Mouse (Mus musculus): ENCODE measurements at regions not wholly inside any gene's neighbourhood (a gene's known extent, or its start where the extent isn't known, plus 50 kb on each side); places are given as distances from the start of the nearest gene placed in this dataset.

DNA sequence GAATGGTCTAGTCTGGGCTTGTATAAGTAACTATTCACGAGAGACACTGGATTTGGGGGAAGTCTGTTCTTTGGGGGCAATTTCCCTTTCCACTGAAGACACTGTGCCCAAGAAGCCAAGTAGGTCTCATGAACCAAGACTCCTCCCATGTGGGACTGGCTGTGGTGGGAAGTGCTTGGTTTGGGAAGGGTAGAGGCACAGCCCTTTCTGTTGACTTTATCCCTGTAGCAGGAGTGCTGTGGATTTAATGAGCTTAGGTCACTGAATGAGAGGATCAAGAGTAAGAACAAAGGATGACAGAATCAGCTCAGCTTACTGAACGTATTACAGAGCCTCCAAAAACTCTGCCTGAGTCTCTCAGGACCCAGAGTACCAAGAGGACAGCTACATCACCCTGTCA, 124.2 kb downstream of the Lrrc30 start:
- 15% methylated on average over 2 of the region's 2 CpGs for WGBS
- no peaks in the 10 kb centered on the region for H3K27me3 ChIP-seq (replicated peaks; ENCODE audit: control insufficient read depth, insufficient read depth, low read length)
- H3K9ac ChIP-seq (replicated peaks; ENCODE audit: low read depth, low read length) = no peak overlapping the region
- no peaks in the 10 kb centered on the region; the same call in 1 of the 2 replicates for H3K4me1 ChIP-seq (replicated peaks; ENCODE audit: control insufficient read depth, insufficient read depth, low read length)
- no peak overlapping the region for H3K27ac ChIP-seq (ENCODE audit: low read length)
- no peaks in the 10 kb centered on the region for H3K36me3 ChIP-seq (ENCODE audit: control insufficient read depth, insufficient read depth)
- H3K4me2 ChIP-seq (ENCODE audit: low read length) = no peak overlapping the region
- no peak overlapping the region for H3K4me3 ChIP-seq (replicated peaks; ENCODE audit: low read length)
- H3K9me3 ChIP-seq (ENCODE audit: control insufficient read depth, low read length) = no peaks in the 10 kb centered on the region
- no peak for ATAC-seq

DNA sequence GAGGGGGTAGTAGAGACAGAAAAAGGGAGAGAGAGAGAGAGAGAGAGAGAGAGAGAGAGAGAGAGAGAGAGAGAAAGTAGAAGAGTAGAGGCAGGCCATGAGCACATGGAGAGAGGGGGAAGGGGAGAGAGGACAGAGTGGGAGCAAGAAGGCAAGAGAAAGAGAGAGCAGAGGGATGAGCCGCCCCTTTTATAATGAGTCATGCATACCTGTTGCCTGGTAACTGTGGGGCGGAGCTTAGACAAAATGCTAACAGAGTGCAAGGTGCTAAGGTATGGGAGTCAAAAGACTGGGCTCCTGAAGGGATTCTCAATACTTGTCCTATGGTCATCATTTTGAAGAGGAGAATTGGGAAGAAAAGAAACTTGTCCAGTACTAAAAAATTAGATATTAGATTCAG, 126.1 kb downstream of the Lrrc30 start:
- no peak overlapping the region for H3K9ac ChIP-seq (replicated peaks; ENCODE audit: low read depth, low read length)
- no peaks in the 10 kb centered on the region; the same call in 1 of the 2 replicates for H3K4me1 ChIP-seq (replicated peaks; ENCODE audit: control insufficient read depth, insufficient read depth, low read length)
- no peak overlapping the region for H3K4me2 ChIP-seq (ENCODE audit: low read length)
- WGBS = 64% methylated on average over 2 of the region's 2 CpGs
- no peak for ATAC-seq
- no peaks in the 10 kb centered on the region for H3K9me3 ChIP-seq (ENCODE audit: control insufficient read depth, low read length)
- no peaks in the 10 kb centered on the region for H3K36me3 ChIP-seq (ENCODE audit: control insufficient read depth, insufficient read depth)
- no peak overlapping the region for H3K27ac ChIP-seq (ENCODE audit: low read length)
- H3K4me3 ChIP-seq (replicated peaks; ENCODE audit: low read length) = no peak overlapping the region
- H3K27me3 ChIP-seq (replicated peaks; ENCODE audit: control insufficient read depth, insufficient read depth, low read length) = no peaks in the 10 kb centered on the region; the same call in 1 of the 2 replicates

DNA sequence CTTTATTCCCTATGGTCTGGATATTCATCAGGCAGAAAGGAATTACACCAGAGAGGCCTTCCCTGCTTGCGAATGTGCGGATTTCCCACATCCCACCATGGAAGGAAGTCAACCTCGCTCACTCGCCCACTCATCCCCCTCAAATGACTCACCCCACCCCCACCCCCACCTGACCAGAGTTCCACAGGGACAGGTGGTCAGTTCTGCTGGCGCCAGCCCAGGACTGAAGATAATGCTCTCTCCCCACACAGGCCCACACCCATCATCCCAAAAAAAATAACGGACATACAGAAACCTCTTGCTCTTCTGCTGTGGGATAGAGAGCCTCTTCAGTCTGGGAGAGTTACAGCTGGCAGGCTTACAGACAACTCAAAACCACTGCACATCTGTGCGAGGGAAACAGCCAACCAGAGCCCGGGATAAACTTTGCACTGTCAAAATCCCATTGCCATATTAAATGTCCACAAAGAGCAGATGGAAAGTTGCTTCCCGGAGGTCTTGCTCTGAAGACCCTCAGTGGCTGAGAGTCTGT, 128.0 kb downstream of the Lrrc30 start:
- peaks cover 9% of the 10 kb centered on the region for H3K4me1 ChIP-seq (replicated peaks; ENCODE audit: control insufficient read depth, insufficient read depth, low read length)

DNA sequence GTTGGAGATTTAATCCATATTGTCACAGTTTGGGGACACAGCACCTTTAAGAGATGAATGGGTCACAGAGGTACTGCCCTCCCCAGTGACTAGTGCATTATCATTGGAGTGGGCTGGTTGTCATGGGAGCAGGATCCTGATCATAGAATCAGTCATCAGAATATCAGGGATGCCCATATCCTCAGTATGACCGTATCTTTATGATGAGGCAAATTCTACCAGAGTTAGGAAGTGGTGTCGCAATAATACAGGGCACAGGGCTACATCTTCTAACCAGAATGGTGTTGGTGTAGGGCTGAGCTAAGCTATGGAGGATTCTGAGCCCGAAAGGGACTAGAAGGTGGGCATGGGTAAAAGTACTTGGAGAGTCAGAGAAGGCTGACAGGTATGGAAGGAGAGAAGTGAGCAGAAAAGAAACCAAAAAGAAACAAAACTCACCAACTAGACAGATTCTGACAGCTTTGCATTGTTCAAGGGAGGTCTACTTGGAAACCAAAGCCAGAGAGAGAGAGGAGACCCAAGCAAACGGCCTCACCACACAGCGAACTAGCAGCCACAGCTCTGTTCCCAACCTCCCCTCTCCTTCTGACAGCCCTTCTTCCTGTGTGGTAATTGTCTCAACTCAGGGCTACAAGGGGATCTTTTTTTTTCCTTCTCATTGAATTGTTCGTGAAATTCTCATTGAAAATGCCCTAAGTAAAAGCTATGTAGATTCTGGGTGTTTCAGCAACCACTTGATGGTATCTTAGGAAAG, 129.2 kb downstream of the Lrrc30 start:
- ATAC-seq = no peak

More for the DNA sequence above, 128.0 kb downstream of the Lrrc30 start:
- H3K4me2 ChIP-seq (ENCODE audit: low read length) = no peak overlapping the region
- H3K27me3 ChIP-seq (replicated peaks; ENCODE audit: control insufficient read depth, insufficient read depth, low read length) = no peaks in the 10 kb centered on the region; the same call in 1 of the 2 replicates
- H3K9ac ChIP-seq (replicated peaks; ENCODE audit: low read depth, low read length) = no peak overlapping the region
- no peaks in the 10 kb centered on the region for H3K9me3 ChIP-seq (ENCODE audit: control insufficient read depth, low read length)
- WGBS = 91% methylated on average over 9 of the region's 9 CpGs
- no peak overlapping the region for H3K27ac ChIP-seq (ENCODE audit: low read length)
- no peaks in the 10 kb centered on the region for H3K36me3 ChIP-seq (ENCODE audit: control insufficient read depth, insufficient read depth)
- ATAC-seq = no peak
- H3K4me3 ChIP-seq (replicated peaks; ENCODE audit: low read length) = no peak overlapping the region

DNA sequence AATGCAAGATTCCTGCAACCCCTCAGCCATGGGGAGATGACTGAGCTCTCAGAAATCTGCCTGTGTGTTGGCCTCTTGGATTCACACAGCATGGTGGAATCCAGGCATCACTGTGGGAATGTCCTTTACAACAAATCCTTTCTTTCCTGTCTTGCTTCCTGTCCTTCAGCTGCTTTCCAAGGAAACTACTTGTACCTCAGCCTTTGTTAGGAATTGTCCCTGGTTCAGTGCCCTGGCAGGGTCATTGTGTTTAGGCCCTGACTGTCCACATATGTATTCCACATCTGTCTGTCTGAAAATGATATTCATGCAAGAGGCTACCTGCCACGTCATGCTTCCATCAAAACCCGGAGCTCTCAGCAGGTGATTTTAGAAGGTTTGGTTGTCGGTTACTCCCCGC, 129.9 kb downstream of the Lrrc30 start:
- Histone ChIP-seq H3K27me3 (replicated peaks; ENCODE audit: control insufficient read depth, insufficient read depth, low read length) (no peaks in the 10 kb centered on the region; the same call in 1 of the 2 replicates), H3K4me3 (replicated peaks; ENCODE audit: low read length) (no peak overlapping the region), H3K9me3 (ENCODE audit: control insufficient read depth, low read length) (no peaks in the 10 kb centered on the region), H3K4me2 (ENCODE audit: low read length) (no peak overlapping the region), H3K9ac (replicated peaks; ENCODE audit: low read depth, low read length) (no peak overlapping the region), H3K4me1 (replicated peaks; ENCODE audit: control insufficient read depth, insufficient read depth, low read length) (peaks cover 9% of the 10 kb centered on the region), H3K27ac (ENCODE audit: low read length) (no peak overlapping the region), H3K36me3 (ENCODE audit: control insufficient read depth, insufficient read depth) (no peaks in the 10 kb centered on the region)
- ATAC-seq = no peak
- WGBS = 82% methylated on average over 4 of the region's 4 CpGs

More for the DNA sequence above, 129.2 kb downstream of the Lrrc30 start:
- H3K9me3 ChIP-seq (ENCODE audit: control insufficient read depth, low read length) = no peaks in the 10 kb centered on the region
- no peak overlapping the region for H3K9ac ChIP-seq (replicated peaks; ENCODE audit: low read depth, low read length)
- WGBS = 65% methylated on average over 6 of the region's 6 CpGs
- H3K4me3 ChIP-seq (replicated peaks; ENCODE audit: low read length) = no peak overlapping the region
- H3K4me1 ChIP-seq (replicated peaks; ENCODE audit: control insufficient read depth, insufficient read depth, low read length) = peaks cover 9% of the 10 kb centered on the region
- H3K27me3 ChIP-seq (replicated peaks; ENCODE audit: control insufficient read depth, insufficient read depth, low read length) = no peaks in the 10 kb centered on the region; the same call in 1 of the 2 replicates
- no peaks in the 10 kb centered on the region for H3K36me3 ChIP-seq (ENCODE audit: control insufficient read depth, insufficient read depth)
- H3K4me2 ChIP-seq (ENCODE audit: low read length) = no peak overlapping the region
- H3K27ac ChIP-seq (ENCODE audit: low read length) = no peak overlapping the region

DNA sequence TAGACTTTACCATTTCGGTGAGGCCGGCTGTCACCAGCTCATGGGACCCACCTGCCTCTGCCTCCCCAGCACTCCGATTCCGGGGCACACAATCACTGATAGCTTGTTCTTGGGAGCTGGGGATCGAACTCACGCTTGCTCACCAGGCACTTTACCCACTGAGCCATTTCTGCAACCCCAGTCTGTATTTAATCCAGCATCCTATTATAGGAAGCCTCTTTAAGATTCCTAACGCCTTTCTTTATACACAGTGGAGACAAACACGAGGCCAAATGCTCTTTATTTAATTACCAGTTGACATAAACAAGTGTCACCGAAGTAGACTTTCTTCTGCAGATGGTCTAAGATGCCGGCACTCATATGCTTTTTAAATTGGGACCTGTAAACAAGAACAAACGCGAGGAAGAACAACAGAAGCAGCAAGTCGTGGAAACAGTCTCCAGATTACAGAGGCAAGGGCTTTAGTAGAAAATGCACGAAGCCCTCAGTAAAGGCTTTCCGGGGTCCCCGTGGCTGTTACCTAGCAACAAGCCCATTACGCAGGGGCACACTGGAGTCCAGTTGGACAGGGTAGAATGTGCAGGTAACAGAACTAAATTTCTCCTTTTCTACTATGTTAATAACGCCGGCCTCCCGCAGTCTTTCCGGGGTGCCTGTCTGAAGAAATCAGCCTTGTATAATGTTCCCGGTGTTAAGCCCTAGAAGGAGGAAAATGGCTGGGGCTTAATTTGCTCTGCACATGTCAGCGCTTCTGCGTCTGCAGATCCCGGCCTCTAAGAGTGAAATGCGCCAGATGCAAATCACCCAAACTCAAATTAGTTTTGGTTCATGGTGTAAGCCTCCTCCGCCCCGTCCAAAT, 132.5 kb downstream of the Lrrc30 start:
- H3K4me2 ChIP-seq (ENCODE audit: low read length) = peak overlapping the region; percentile 38
- H3K4me3 ChIP-seq (replicated peaks; ENCODE audit: low read length) = peak overlapping the region; percentile 17
- 20% methylated on average over 28 of the region's 28 CpGs for WGBS
- H3K4me1 ChIP-seq (replicated peaks; ENCODE audit: control insufficient read depth, insufficient read depth, low read length) = peaks cover 9% of the 10 kb centered on the region
- ATAC-seq = peak; percentile 86
- H3K9ac ChIP-seq (replicated peaks; ENCODE audit: low read depth, low read length) = peak overlapping the region; percentile 2; the same call in 1 of the 2 replicates
- no peaks in the 10 kb centered on the region; the same call in 1 of the 2 replicates for H3K27me3 ChIP-seq (replicated peaks; ENCODE audit: control insufficient read depth, insufficient read depth, low read length)
- H3K9me3 ChIP-seq (ENCODE audit: control insufficient read depth, low read length) = no peaks in the 10 kb centered on the region
- H3K36me3 ChIP-seq (ENCODE audit: control insufficient read depth, insufficient read depth) = no peaks in the 10 kb centered on the region
- peak overlapping the region; percentile 9 for H3K27ac ChIP-seq (ENCODE audit: low read length)

DNA sequence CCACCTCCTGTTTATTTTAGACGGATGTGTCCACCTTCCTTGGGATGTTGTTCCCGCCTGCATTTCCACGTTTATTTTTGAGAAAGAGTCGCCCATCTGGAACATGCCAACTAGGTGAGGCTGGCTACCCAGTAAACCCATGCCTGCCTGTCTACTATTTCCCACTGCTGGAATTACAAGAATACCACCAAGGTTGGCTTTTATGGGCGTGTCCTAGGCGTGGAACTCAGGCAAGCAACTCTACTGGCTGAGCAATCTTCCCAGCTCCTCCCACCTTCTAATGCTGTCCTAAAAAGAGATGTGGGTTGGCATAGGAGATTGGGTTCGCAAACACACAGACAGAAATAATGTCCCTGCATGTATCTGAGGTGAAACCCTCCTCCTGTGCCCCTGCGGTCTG, 135.1 kb downstream of the Lrrc30 start:
- Histone ChIP-seq H3K4me3 (replicated peaks; ENCODE audit: low read length) (no peak overlapping the region), H3K4me1 (replicated peaks; ENCODE audit: control insufficient read depth, insufficient read depth, low read length) (peaks cover 9% of the 10 kb centered on the region), H3K36me3 (ENCODE audit: control insufficient read depth, insufficient read depth) (no peaks in the 10 kb centered on the region), H3K4me2 (ENCODE audit: low read length) (no peak overlapping the region), H3K9ac (replicated peaks; ENCODE audit: low read depth, low read length) (no peak overlapping the region), H3K9me3 (ENCODE audit: control insufficient read depth, low read length) (no peaks in the 10 kb centered on the region), H3K27ac (ENCODE audit: low read length) (no peak overlapping the region), H3K27me3 (replicated peaks; ENCODE audit: control insufficient read depth, insufficient read depth, low read length) (no peaks in the 10 kb centered on the region; the same call in 1 of the 2 replicates)
- WGBS = 89% methylated on average over 8 of the region's 8 CpGs
- no peak for ATAC-seq

DNA sequence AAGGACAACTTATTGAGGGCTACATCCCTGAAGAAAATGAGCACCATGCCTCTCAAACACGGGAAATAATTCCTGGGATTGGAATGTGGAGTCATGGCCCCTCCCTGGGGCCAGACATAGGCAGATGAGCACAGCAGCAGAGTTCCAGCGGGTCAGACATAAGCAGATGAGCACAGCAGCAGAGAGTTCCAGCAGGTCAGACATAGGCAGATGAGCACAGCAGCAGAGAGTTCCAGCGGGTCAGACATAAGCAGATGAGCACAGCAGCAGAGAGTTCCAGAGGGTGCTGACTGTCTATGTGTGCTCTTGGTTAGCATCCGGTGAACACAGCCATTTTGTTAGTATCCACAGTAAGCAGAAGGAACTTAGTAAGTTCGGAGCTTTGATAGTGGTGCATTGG, 126.2 kb upstream of the Ptprm start:
- Histone ChIP-seq H3K36me3 (ENCODE audit: control insufficient read depth, insufficient read depth) (no peaks in the 10 kb centered on the region), H3K9me3 (ENCODE audit: control insufficient read depth, low read length) (0 out of 2 replicates have a peak, but pooled peaks cover 2% of the 10 kb centered on the region), H3K9ac (replicated peaks; ENCODE audit: low read depth, low read length) (no peak overlapping the region), H3K4me3 (replicated peaks; ENCODE audit: low read length) (no peak overlapping the region), H3K4me1 (replicated peaks; ENCODE audit: control insufficient read depth, insufficient read depth, low read length) (no peaks in the 10 kb centered on the region), H3K27ac (ENCODE audit: low read length) (no peak overlapping the region), H3K27me3 (replicated peaks; ENCODE audit: control insufficient read depth, insufficient read depth, low read length) (no peaks in the 10 kb centered on the region), H3K4me2 (ENCODE audit: low read length) (no peak overlapping the region)
- ATAC-seq = no peak
- 82% methylated on average over 5 of the region's 5 CpGs for whole genome bisulfite sequencing

DNA sequence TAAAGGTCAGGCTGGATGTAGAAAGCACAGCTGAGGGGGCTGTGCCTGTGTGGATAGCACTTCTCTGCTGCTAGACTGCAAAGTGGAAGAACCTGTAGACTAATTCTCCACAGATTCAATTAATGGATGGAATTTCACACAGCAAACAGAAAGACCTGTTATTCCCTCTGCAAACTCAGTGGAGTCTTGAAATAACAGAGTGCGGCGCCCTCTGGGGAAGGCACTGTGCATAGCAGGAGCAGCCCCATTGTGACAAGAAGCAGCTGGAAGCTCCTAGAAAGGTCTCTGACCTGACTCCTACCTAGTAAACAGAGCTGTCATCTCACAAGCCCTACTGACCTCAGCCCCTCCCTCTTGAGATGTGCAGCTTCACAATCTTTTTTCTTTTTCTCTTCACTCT, 118.9 kb upstream of the Ptprm start:
- no peak overlapping the region for H3K9ac ChIP-seq (replicated peaks; ENCODE audit: low read depth, low read length)
- no peaks in the 10 kb centered on the region for H3K27me3 ChIP-seq (replicated peaks; ENCODE audit: control insufficient read depth, insufficient read depth, low read length)
- H3K9me3 ChIP-seq (ENCODE audit: control insufficient read depth, low read length) = 0 out of 2 replicates have a peak, but pooled peaks cover 2% of the 10 kb centered on the region
- H3K27ac ChIP-seq (ENCODE audit: low read length) = no peak overlapping the region
- H3K4me1 ChIP-seq (replicated peaks; ENCODE audit: control insufficient read depth, insufficient read depth, low read length) = no peaks in the 10 kb centered on the region
- H3K4me3 ChIP-seq (replicated peaks; ENCODE audit: low read length) = no peak overlapping the region
- 26% methylated on average over 2 of the region's 2 CpGs for WGBS
- H3K36me3 ChIP-seq (ENCODE audit: control insufficient read depth, insufficient read depth) = no peaks in the 10 kb centered on the region
- peak; percentile 47; the same call in 1 of the 2 replicates for ATAC-seq
- H3K4me2 ChIP-seq (ENCODE audit: low read length) = no peak overlapping the region

All from forebrain, embryonic 16.5 days (tissue).